Mouse (Mus musculus) cerebellum, postnatal 4 days (tissue): ENCODE data around the gene Brwd1.
"Not testable (repeated sequence)": the region's sequence is repeated elsewhere in the genome, so short reads cannot be mapped to it uniquely, and the experiment has no call there.

Experiments
- DNase-seq, 2 experiments: peaks; one replicate each; pipeline ENCODE4 v3.0.0; 2022; ENCODE audit warnings: low spot score in 2 of 2, mixed read lengths in 1 of 2

Gene Brwd1

DNA sequence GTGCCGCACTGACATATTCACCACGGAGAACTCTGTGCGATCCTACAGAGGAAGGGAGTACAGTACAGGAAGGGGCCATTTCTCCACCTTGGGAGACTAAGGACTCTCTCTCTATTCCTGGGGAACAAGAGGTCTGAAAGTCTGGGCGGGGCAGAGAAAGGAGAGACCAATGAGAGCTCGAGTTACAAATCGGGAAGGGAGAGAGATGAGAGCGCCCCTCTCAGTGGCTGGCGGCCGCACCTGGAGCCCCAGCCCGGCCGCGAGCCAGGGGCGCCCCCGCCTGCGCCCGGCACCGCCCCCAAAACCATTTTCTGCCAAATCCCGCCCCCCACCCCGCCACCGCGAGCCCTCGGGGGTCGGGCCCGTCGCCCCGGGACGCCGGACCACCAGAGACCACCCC is 995 bp downstream of the Brwd1 start:
- DNase-seq = peak; percentile 86 to 96

DNA sequence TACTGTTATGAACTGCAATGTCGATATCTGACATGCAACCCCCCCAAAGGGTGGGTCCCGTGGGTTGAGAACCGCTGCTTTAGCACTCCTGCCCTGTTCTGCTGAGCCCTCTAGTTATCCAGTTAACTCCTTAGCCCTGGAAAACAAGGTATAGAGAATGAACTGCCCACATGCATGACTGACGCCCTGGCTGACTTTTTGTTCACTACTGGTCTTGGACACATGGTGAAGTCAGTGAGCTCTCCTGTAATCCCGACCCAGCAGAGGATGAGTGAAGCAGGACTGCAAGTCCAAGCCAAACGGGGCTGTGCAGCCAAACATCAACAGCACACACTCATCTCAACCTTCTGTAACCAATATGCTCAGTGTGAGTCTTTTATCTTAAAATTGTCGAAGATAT is 1.8 kb downstream of the Brwd1 start:
- DNase-seq = no peak

DNA sequence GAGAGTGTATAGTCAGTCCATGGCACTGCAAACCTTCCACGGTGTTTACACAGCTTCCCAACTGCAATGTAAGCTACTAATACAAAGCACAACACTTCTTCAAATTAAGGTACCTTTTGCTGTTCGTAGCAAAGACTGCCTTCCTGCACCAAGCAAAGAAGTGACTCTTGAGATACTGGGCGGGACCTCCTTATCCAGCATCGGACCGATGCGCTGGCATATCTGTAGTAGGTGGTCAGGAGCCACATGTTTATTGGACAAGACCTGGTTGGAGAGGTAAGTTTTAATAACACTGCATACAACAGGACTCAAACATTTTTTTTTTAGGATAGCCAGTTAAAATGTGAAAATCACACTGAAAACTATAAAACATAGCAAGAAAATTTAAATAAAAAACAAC is 14.0 kb downstream of the Brwd1 start:
- no peak for DNase-seq

DNA sequence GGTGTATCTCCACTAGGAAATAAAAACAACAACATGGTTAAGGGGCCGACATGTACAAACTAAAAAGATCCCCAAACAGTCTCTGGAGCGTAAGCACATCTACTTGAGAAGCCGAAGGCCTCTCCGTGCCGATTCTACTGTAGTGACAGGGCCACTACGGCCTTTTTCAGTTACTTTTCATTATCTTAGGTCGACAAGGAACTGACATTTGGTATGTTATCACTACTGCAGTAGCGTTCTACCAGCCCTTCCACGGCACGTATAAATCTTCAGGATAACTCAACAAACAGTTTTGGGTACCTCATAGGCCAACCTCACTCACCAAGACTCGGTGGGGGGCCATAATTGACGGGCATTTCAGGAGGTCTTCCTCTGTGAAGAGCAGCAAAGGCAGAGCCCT is 16.2 kb downstream of the Brwd1 start:
- DNase-seq = no peak

DNA sequence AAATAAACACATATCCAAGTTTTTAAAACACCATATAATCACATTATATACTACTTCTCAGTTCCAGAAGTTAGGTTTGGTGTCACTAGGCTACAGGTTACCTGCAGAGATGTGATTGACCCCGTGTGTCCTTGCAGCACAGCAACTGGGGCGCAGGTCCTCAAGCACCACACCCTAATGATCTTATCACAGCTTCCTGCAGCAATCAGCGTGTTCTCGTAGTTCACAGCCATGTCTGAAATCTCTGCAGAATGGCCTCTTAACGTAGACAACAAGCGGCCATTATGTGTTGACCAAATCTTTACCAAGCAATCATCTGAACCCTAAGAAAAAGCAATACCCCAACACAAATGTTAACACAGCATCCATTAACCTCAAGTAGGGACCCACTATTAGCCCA is 17.7 kb downstream of the Brwd1 start:
- DNase-seq = no peak

DNA sequence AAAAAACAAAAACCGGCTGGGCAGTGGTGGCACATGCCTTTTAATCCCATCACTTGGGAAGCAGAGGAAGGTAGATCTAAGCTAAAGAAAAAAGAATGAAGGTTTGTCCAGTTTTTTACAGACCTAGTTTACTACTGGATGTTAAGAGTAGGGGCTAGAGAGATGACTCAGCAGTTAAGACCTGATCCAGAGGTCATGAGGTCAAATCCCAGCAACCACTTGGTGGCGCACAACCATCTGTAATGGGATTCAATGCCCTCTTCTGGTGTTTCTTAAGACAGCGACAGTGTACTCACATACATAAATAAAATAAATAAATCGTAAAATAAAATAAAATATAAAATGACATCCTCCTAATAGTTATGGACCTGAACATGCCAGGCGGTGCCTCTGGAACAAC is 38.2 kb downstream of the Brwd1 start:
- peak in 1 of 2 experiments; percentile 6 for DNase-seq

DNA sequence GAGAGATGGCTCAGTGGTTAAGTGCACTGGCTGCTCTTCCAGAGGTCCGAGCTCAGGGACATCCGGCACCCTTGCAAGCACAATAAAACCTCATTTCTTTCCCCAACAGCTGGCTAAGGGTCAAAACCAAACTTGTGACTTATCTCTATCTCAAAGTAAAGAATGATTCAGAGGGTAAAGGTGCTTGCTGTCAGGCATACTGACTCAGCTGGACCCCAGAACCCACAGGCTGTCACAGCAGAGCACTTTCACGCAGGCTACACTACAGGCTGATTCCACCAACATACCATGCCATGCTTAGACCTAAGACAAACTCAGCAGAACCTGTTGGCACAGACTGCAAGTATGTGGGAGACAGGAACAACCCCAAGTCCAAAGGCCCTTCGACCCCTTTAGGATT is 41.6 kb downstream of the Brwd1 start:
- no peak for DNase-seq

DNA sequence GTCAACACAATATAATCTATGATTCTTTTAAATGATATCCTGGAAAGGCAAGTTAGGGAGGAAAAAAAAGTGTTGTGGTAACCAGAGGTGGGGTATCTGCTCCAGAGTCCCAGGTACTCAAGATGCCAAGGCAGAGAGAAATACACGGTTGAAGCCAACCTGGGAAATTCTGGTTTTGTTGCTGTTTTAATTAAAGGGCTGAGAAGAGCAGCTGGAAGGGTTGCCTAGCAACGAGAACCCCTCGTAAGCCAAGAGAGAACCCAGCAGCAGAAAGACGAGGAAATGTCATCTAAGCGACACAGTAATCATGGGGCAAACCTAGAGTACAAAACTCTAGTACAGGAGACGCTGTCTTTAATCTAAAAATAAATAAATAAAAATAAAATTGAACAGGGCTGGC is 42.8 kb downstream of the Brwd1 start:
- no peak for DNase-seq

DNA sequence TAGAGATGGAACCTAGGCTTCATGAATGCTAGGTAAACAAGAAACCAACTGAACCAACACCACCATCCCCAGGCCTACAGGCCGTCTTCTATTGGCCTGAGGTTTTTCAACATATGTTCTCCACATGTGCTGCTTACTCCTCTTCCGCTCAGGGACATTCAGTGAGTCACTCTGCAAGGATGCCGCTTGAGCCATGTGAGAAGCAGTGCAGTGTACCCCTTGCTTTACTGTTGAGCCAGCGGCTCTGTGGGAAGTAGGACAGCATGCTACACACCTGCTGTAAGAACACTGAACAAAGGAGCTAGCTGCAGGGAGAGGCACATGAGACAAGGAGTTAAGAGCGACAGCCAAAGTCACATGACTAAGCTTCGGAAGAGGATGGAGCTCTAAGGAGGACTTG is 47.9 kb downstream of the Brwd1 start:
- DNase-seq = no peak

DNA sequence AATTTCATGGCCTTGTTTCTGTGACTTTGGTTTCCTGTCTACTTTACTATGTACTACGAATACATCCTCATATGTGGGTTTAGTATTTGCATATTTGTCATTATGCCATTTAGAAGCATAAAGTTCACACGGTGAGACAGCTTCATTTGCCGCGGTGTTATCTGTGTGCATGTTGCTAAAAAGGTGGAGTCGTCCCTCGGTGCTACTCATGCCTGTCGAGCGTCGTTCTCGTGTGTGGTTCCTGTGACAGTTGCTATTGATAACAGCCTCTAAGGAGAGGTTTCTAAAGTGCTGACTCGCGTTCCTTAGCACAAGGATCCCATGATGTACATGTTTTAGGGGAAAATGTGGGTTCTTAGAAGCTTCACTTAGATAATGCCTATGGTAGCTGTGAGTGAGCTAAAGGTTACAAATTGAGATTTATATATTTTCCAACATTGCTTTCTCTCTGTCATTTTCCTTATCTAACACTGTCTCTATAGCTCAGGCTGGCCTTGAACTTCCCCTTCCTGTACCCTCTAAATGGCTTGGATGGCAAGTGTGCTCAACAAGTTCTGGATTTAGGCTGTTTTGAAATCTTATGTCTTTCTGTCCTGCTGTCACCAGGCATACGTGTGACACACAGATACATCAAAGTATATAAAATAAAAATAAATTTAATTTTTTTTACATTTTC is 49.8 kb downstream of the Brwd1 start:
- DNase-seq = no peak

DNA sequence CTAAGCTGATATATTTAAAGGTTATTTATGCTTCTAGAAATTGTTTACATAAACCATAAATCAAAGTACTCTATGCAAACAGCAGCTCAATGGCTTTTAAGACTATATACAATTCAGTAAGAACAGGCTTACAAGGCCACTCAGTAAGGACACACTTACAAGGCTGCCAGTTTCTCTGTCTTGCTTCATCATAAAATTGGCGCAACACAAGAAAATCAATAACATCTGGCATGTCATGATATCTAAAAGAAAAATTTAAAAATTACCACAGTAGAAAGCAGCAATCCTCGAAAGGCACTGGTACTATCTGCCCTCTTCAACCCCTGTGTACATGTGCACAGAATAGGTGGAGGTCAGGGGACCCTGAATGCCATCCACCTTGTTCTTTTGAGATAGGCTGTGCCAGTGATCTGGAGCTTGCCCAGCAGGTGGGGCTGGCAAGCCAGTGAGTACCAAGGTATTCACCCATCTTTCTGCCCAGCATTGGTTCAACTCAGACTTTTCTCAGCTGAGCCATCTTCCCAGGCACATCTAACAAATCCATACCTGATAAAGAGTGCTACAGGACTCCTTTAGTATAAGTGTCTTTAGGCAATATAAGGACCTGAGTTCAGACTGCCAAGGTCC is 51.7 kb downstream of the Brwd1 start:
- DNase-seq = no peak

DNA sequence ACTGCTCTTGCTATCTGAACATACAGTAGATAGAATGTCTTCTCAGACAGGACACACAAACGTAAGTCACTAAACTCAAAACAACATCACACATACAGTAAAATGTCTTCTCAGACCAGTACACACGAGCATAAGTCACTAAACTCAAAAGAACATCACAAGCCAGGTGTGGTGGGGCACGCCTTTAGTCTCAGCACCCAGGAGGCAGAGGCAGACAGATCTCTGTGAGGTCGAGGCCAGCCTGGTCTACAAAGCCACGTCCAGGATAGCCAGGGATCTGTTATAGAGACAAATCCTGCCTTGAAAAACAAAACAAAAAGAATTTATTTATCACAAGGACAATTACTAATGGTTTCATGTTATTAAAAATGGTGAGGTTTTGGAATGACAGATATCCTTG is 56.1 kb downstream of the Brwd1 start:
- DNase-seq = no peak

DNA sequence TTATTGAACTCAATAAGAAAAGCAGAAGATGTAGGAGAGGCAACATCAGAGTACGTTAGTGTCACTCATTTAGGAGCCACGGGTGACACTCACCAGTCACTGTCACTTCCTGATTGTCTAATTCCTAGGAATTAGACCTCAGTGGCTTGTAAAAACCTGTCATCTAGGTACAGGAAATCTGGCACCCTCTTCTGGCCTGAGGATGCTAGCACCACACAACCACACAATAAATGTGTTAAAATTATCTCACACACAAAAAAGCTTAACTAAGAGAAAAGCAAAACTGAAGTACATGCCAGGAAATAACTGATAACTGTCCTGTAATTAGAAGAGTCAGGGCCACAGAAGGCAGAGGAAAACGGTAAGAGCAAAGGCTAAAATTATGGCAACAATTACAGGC is 57.1 kb downstream of the Brwd1 start:
- DNase-seq = no peak

DNA sequence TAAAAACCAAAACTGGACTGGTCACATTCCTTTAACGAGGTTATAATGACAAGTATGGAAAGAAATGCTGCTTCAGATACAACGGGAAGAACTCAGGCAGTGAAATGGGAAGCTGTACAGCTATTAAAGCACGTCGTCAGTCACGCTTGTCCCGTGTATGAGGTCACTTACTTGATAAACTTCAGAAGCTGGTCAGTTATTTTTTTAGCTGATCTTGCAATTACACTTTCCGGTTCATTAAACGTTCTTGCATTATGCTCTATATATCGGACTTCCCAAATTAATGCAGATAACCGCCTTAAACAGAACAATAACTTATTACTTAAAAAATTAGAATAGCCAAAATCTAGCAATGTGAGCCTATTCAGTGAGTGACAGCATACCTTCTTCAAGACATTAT is 61.3 kb downstream of the Brwd1 start:
- no peak for DNase-seq

DNA sequence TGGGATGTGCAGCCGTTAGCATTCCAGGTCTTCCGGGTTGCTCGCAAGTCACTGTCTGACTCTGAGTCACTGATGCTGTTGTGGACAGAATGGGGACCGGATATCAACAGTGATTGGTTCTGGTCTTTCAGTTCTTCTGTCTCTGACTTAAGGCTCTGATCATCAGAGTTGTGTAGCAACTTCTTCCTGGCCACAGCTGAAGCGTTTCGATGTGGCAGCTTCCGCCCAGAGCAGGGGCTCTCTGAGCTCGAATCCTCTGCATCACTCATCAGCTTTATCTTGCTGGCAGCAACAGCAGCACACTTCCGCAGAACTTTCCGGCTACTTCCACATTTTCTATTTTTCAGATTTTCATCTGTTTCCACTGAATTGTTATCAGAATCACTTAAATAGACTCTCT is 73.2 kb downstream of the Brwd1 start:
- DNase-seq = not testable (repeated sequence)

DNA sequence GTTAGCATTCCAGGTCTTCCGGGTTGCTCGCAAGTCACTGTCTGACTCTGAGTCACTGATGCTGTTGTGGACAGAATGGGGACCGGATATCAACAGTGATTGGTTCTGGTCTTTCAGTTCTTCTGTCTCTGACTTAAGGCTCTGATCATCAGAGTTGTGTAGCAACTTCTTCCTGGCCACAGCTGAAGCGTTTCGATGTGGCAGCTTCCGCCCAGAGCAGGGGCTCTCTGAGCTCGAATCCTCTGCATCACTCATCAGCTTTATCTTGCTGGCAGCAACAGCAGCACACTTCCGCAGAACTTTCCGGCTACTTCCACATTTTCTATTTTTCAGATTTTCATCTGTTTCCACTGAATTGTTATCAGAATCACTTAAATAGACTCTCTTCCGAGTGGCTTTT is 78.0 kb downstream of the Brwd1 start:
- DNase-seq = not testable (repeated sequence)

DNA sequence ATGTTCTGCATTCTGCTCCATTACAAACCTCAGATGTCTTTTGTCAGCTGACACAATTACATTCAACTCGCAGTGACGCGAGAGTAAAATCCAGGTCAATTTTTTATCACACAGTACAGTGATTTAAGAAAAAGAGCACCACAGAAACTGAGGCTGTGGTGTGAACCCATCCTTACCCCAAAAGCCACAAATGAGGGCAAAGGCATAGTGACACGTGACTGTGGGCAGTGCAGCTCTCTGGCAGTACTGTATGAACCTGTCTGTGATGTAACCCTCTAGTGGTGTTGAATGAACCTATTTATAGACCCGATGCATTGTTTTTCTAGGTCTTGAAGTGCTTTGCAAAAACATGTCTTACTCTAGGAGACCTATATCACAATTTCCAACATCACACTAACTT is 83.0 kb downstream of the Brwd1 start:
- DNase-seq = no peak

DNA sequence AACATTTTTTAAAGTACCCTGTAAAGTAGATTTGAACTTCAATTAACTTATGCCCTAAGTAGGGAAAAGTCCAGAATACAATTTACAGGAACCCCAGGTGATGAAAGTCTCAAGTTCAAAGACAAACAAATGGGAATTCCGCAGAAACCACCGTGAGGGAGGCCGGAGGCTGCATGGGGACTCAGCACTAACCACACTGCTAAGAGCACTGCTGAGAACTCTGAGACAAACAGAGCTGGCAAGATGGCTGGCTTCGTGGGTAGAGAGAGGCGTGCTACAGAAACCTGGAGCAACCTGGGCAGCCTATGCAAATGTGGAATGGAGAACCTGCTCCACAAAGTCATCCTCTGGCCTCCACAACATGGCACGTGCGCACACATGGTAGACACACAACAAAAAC is 86.2 kb downstream of the Brwd1 start:
- DNase-seq = no peak

DNA sequence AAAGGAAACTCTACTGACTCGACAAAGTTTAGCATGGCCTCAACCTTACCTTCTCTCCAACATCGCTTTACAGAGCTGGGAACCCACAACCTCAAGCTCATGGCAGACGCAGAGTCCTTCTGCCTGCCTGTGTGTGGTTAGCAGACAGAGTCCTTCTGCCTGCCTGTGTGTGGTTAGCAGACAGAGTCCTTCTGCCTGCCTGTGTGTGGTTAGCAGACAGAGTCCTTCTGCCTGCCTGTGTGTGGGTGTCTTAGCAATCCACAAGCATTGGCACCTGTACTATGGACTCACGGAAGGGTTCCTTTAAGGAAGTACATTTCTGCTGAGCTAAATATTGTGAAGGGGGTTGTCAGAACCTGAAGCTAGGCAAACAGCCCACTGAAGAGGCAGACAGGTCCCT is 87.8 kb downstream of the Brwd1 start:
- DNase-seq = not testable (repeated sequence)

DNA sequence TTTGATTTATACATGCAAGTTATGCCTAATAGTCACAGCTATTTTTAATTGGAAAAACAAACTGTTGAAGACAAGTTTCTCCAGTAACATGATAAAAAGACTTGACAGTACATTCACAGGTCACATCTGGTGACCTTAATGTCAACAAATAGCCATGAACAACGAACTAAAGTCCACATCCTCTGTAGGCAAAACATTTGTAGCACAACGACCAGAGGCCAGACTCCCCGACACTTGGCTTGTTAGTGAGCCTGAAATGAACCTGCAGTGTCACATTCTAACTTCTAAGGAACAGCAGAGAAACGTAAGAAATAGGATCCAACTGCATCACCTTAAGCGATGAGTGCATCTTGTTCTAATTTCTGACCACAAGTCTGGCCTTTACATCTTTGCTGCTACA is 89.7 kb downstream of the Brwd1 start:
- DNase-seq = no peak

DNA sequence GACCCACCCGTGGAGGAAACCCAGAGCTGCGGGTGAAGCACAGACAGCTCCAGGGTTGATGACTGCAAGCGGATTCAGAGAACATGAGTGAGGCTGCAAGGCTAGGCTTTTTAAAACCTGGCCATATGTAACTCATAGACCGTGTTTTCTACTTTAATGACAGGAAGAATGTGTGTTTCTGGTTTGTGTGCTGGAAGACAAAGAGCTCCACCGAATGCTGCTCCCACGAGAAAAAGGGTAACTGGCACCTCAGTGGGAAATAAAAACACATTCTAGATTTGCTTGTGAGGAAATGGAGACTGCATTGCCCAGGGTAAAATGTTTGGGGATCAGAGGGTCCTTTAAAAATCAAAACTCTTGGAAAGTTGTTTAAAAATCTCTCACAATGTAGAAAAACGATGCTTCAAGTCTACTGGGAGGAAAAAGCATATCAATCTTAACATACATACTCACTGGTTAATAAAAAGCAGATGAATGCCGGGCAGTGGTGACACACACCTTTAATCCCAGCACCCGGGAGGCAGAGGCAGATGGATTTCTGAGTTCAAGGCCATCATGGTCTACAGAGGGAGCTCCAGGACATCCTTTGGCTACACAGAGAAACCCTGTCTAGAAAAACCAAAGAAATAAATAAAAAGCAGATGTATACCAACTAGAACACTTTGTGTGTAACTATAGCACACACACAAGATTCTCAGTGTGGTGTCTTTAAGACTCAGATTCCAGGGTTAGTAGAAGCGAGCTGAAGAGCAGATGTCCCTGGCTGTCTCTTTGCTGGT is 91.0 kb downstream of the Brwd1 start:
- DNase-seq = no peak

DNA sequence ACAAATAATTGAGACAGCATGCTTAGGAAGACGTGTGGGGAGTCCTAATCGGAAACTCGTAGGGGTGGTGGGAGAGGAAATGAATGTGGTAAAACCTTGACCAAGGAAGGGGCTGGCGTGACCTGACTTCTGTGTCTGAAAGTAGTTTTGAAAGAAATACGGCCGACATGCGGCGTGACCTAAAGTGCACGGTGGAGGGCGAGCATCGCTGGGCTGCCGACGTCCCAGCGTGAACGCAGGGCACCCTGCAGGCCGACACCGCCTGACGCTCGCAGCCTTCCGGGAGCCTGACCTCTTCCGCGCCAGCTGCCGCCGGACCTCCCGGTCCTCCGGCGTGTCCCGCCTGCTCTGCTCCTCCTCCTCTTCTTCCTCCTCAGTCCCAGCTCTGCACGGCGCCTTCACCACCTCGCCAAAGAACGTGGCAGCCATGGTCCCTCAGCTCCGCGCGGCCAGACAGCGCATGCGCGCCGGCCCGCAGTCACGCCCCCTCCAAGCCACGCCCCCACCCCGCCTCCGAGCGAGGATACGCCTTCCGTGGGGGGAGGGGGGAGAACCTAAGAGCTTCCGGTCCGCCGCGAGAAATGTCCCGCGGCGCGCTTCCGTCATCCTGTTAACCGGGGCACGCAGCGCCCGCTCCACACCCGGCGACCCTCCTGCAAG is 91.7 kb downstream of the Brwd1 start, which contains the start of gene Psmg1:
TSS of gene Psmg1 (minus strand) at position 499 of the 660 bp plus-strand sequence.
- peak; percentile 99 to 100 for DNase-seq
